Mouse (Mus musculus): Measurements from ENCODE around the gene Bcdin3d. TPM values are rescaled to one million over a fixed set of nuclear protein-coding genes. Genes with fewer than 3 reads are reported as not detected.

The Bcdin3d gene
- 3.9 TPM for polyA plus RNA-seq (2014; fragmentation: Illumina TruSeq; extraction: RNeasy Lipid Tissue Mini Kit (QIAGEN cat#74804); ENCODE audit: low read depth, low replicate concordance)

DNA sequence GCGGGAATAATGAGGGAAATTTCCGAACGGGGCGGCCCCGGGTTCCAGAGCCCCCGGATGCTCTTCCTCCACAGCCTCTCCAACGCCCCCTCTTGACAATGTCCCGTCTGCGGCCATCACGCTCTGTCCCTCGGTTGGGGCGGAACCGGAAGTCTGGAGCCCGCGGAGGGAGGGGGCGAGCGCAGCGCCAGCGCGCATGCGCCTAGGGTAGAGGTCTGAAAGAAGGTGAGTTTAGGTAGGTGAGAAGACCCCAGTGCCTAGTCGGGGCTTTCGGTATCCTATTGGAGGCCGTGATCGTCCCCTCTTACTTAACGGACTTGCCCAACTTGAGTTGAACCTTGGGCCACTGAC is at the start of gene Bcdin3d:
TSS of gene Bcdin3d (minus strand) at position 155 of the 351 bp plus-strand sequence.

DNA sequence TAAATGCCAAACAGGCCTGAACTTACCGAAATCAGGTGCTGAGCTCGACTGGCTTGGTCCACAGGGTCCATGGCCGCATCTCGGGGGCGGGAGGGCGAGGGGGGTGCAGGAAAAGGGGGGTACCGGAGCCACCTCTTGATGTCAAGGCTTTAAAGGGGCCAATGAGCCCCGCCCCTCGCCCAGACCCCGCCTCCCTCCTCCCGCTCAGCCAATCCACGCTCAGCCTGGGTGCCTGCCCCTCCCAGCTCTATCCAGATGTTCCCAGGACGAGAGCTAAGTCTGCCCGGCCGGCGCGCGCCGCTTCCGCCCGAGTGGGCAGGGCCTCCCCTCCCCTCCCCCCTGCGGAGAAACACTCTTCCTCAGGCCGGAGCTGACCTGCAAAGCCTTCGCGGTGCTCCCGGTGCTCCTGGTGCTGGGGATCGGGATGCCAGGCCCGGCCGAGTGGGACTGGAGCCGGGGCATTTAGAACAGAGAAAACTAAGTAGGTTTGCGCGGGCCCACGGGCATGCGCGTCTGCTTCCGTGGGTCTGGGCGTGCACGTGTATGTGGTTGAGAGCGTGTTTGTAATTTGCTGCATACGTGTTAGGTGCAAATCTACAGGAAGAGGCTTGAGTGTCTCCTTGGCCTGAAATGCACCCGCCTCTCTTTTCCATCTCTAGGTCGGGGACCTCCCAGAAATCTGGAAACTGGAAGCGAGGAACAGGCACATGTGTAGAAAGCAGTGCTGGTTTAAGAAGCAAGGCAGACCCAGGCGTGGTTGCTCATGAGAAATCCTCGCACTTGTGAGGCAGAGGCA is 16.7 kb downstream of the Bcdin3d start, which contains the start of gene Nckap5l:
TSS of gene Nckap5l (minus strand) at position 143 of the 796 bp plus-strand sequence.

Other genes with a start within 250 kb of the Bcdin3d start
- gene Kcnh3, start 249.9 kb downstream of the Bcdin3d start, polyA plus RNA-seq (2014; fragmentation: Illumina TruSeq; extraction: RNeasy Lipid Tissue Mini Kit (QIAGEN cat#74804); ENCODE audit: low read depth, low replicate concordance): 0.10 TPM
- gene Mcrs1, start 222.8 kb downstream of the Bcdin3d start, polyA plus RNA-seq (2014; fragmentation: Illumina TruSeq; extraction: RNeasy Lipid Tissue Mini Kit (QIAGEN cat#74804); ENCODE audit: low read depth, low replicate concordance): 55.8 TPM
- 37.3 TPM for gene Prpf40b, start 179.6 kb downstream of the Bcdin3d start, polyA plus RNA-seq (2014; fragmentation: Illumina TruSeq; extraction: RNeasy Lipid Tissue Mini Kit (QIAGEN cat#74804); ENCODE audit: low read depth, low replicate concordance)
- not detected for gene Fam186b, start 178.8 kb downstream of the Bcdin3d start, polyA plus RNA-seq (2014; fragmentation: Illumina TruSeq; extraction: RNeasy Lipid Tissue Mini Kit (QIAGEN cat#74804); ENCODE audit: low read depth, low replicate concordance)
- 16.8 TPM for gene Fmnl3, start 104.2 kb downstream of the Bcdin3d start, polyA plus RNA-seq (2014; fragmentation: Illumina TruSeq; extraction: RNeasy Lipid Tissue Mini Kit (QIAGEN cat#74804); ENCODE audit: low read depth, low replicate concordance)
- gene Tmbim6, start 81.8 kb downstream of the Bcdin3d start, polyA plus RNA-seq (2014; fragmentation: Illumina TruSeq; extraction: RNeasy Lipid Tissue Mini Kit (QIAGEN cat#74804); ENCODE audit: low read depth, low replicate concordance): 191 TPM
- gene Nckap5l, start 17.0 kb downstream of the Bcdin3d start, polyA plus RNA-seq (2014; fragmentation: Illumina TruSeq; extraction: RNeasy Lipid Tissue Mini Kit (QIAGEN cat#74804); ENCODE audit: low read depth, low replicate concordance): 3.4 TPM
- 0.31 TPM for gene Faim2, start 53.4 kb upstream of the Bcdin3d start, polyA plus RNA-seq (2014; fragmentation: Illumina TruSeq; extraction: RNeasy Lipid Tissue Mini Kit (QIAGEN cat#74804); ENCODE audit: low read depth, low replicate concordance)
- not detected for gene Aqp2, start 104.3 kb upstream of the Bcdin3d start, polyA plus RNA-seq (2014; fragmentation: Illumina TruSeq; extraction: RNeasy Lipid Tissue Mini Kit (QIAGEN cat#74804); ENCODE audit: low read depth, low replicate concordance)
- gene Aqp5, start 116.1 kb upstream of the Bcdin3d start, polyA plus RNA-seq (2014; fragmentation: Illumina TruSeq; extraction: RNeasy Lipid Tissue Mini Kit (QIAGEN cat#74804); ENCODE audit: low read depth, low replicate concordance): not detected
- not detected for gene Aqp6, start 126.7 kb upstream of the Bcdin3d start, polyA plus RNA-seq (2014; fragmentation: Illumina TruSeq; extraction: RNeasy Lipid Tissue Mini Kit (QIAGEN cat#74804); ENCODE audit: low read depth, low replicate concordance)
- 1.5 TPM for gene Racgap1, start 176.9 kb upstream of the Bcdin3d start, polyA plus RNA-seq (2014; fragmentation: Illumina TruSeq; extraction: RNeasy Lipid Tissue Mini Kit (QIAGEN cat#74804); ENCODE audit: low read depth, low replicate concordance)
- 1.3 TPM for gene Asic1, start 195.6 kb upstream of the Bcdin3d start, polyA plus RNA-seq (2014; fragmentation: Illumina TruSeq; extraction: RNeasy Lipid Tissue Mini Kit (QIAGEN cat#74804); ENCODE audit: low read depth, low replicate concordance)
- gene Smarcd1, start 227.4 kb upstream of the Bcdin3d start, polyA plus RNA-seq (2014; fragmentation: Illumina TruSeq; extraction: RNeasy Lipid Tissue Mini Kit (QIAGEN cat#74804); ENCODE audit: low read depth, low replicate concordance): 31.2 TPM
- not detected for gene Gm17349, start 230.8 kb upstream of the Bcdin3d start, polyA plus RNA-seq (2014; fragmentation: Illumina TruSeq; extraction: RNeasy Lipid Tissue Mini Kit (QIAGEN cat#74804); ENCODE audit: low read depth, low replicate concordance)
- gene Gpd1, start 242.8 kb upstream of the Bcdin3d start, polyA plus RNA-seq (2014; fragmentation: Illumina TruSeq; extraction: RNeasy Lipid Tissue Mini Kit (QIAGEN cat#74804); ENCODE audit: low read depth, low replicate concordance): 57.8 TPM

Measured in heart, adult 10 weeks (tissue).